Comparison of ENCODE assay signal across 8 mouse cellular contexts in genomic region chr17:24528560-24528918, GRCm38 (mm10). TPM values are rescaled to one million over a fixed set of nuclear protein-coding genes. Genes with fewer than 3 reads are reported as not detected.
DNase-seq lines count a peak whose midpoint lies in the region; ATAC-seq lines count a peak whose summit lies in the region.

No protein-coding gene starts in this region.

- H3K36me3 ChIP-seq in erythroblast, embryonic 14.5 days (ENCODE audit: control insufficient read depth): peaks cover 42% of the 10 kb centered on the region
- H3K36me3 ChIP-seq in liver, embryonic 11.5 days (ENCODE audit: control insufficient read depth, insufficient read depth, low read length): peaks cover 10% of the 10 kb centered on the region

- H3K9ac ChIP-seq in liver, embryonic 11.5 days (ENCODE audit: low read depth, low read length): peak overlapping the region; percentile 95

- H3K4me2 ChIP-seq in liver, embryonic 11.5 days: peak overlapping the region; percentile 94

- H3K9me3 ChIP-seq in erythroblast, embryonic 14.5 days (ENCODE audit: control insufficient read depth, low read length): no peaks in the 10 kb centered on the region
- H3K9me3 ChIP-seq in liver, embryonic 11.5 days (ENCODE audit: control insufficient read depth, low read length): no peaks in the 10 kb centered on the region

- H3K4me1 ChIP-seq in erythroblast, embryonic 14.5 days (ENCODE audit: control insufficient read depth): peaks cover 75% of the 10 kb centered on the region
- peaks cover 29% of the 10 kb centered on the region for H3K4me1 ChIP-seq in liver, embryonic 11.5 days (replicated peaks; ENCODE audit: control insufficient read depth, insufficient read depth, low read length)

- H3K4me3 ChIP-seq in erythroblast, embryonic 14.5 days (replicated peaks): peak overlapping the region; percentile 89
- H3K4me3 ChIP-seq in liver, embryonic 11.5 days (ENCODE audit: low read depth, low read length): peak overlapping the region; percentile 91

- ATAC-seq in erythroblast, adult 5-6 weeks (replicated peaks; ENCODE audit: low FRiP score, poor library complexity, severe bottlenecking): no peak
- no peak for ATAC-seq in liver, embryonic 11.5 days (replicated peaks; ENCODE audit: low FRiP score)

- peaks cover 2% of the 10 kb centered on the region; the same call in 1 of the 2 replicates for H3K27me3 ChIP-seq in erythroblast, embryonic 14.5 days (ENCODE audit: control insufficient read depth)
- no peaks in the 10 kb centered on the region for H3K27me3 ChIP-seq in liver, embryonic 11.5 days (replicated peaks; ENCODE audit: control insufficient read depth, insufficient read depth, low read length)

- peak overlapping the region; percentile 97 for H3K27ac ChIP-seq in liver, embryonic 11.5 days (ENCODE audit: low read depth, low read length)

- WGBS in liver, embryonic 11.5 days: 0% methylated on average over 8 of the region's 8 CpGs

- DNase-seq in thymus, postnatal 0 days (ENCODE audit: low spot score): peak; percentile 14
- no peak for DNase-seq in thymus, adult 18-20 months
- DNase-seq in liver, embryonic 11.5 days (ENCODE audit: low spot score): no peak
- no peak for DNase-seq in adrenal gland, postnatal 25 days
- DNase-seq in embryo, embryonic 11 days: no peak
- DNase-seq in right cerebral cortex, postnatal 25 days: no peak

RNA-seq across cellular contexts. Expression of gene Traf7, which starts 0.8 kb away (rescaled TPM):
- 11.3 and 12.7 TPM in 2 replicates for polyA plus RNA-seq in erythroblast, embryonic 14.5 days (2012)
- 11.9 and 13.2 TPM in 2 replicates for total RNA-seq in erythroblast, adult 5-6 weeks (2015; ENCODE audit: low replicate concordance)
- total RNA-seq in erythroblast, adult 5-6 weeks (2017; ENCODE audit: low replicate concordance): 24.2 and 45.2 TPM in 2 replicates
- polyA plus RNA-seq in thymus, postnatal 0 days (2015; fragmentation: Nextera tagmentation; extraction: Ambion mirVana): 59.9 and 64.3 TPM in 2 replicates
- polyA plus RNA-seq in liver, embryonic 11.5 days (2014; fragmentation: Nextera tagmentation; extraction: Ambion mirVana): 81.0 and 90.7 TPM in 2 replicates
- 105 and 133 TPM in 2 replicates for total RNA-seq in adrenal gland, postnatal 25 days (2021)

RNA-seq across cellular contexts. Expression of gene Rab26, which starts 5.5 kb away (rescaled TPM):
- polyA plus RNA-seq in erythroblast, embryonic 14.5 days (2012): 0.09 TPM in 1 of 2 replicates, not detected in the other
- not detected in 2 replicates for total RNA-seq in erythroblast, adult 5-6 weeks (2015; ENCODE audit: low replicate concordance)
- total RNA-seq in erythroblast, adult 5-6 weeks (2017; ENCODE audit: low replicate concordance): not detected in 2 replicates
- polyA plus RNA-seq in thymus, postnatal 0 days (2015; fragmentation: Nextera tagmentation; extraction: Ambion mirVana): 1.5 and 2.4 TPM in 2 replicates
- 2.0 and 2.4 TPM in 2 replicates for polyA plus RNA-seq in liver, embryonic 11.5 days (2014; fragmentation: Nextera tagmentation; extraction: Ambion mirVana)
- total RNA-seq in adrenal gland, postnatal 25 days (2021): 1.3 and 1.4 TPM in 2 replicates

RNA-seq across cellular contexts. Expression of gene Pkd1, which starts 21.1 kb away (rescaled TPM):
- polyA plus RNA-seq in erythroblast, embryonic 14.5 days (2012): 0.14 and 0.21 TPM in 2 replicates
- total RNA-seq in erythroblast, adult 5-6 weeks (2015; ENCODE audit: low replicate concordance): 1.5 and 6.1 TPM in 2 replicates
- total RNA-seq in erythroblast, adult 5-6 weeks (2017; ENCODE audit: low replicate concordance): 3.8 and 16.2 TPM in 2 replicates
- 4.6 and 6.4 TPM in 2 replicates for polyA plus RNA-seq in thymus, postnatal 0 days (2015; fragmentation: Nextera tagmentation; extraction: Ambion mirVana)
- polyA plus RNA-seq in liver, embryonic 11.5 days (2014; fragmentation: Nextera tagmentation; extraction: Ambion mirVana): 8.7 and 12.2 TPM in 2 replicates
- total RNA-seq in adrenal gland, postnatal 25 days (2021): 45.2 and 65.8 TPM in 2 replicates

RNA-seq across cellular contexts. Expression of gene Caskin1, which starts 40.1 kb away (rescaled TPM):
- not detected in 2 replicates for polyA plus RNA-seq in erythroblast, embryonic 14.5 days (2012)
- total RNA-seq in erythroblast, adult 5-6 weeks (2015; ENCODE audit: low replicate concordance): not detected in 2 replicates
- not detected in 2 replicates for total RNA-seq in erythroblast, adult 5-6 weeks (2017; ENCODE audit: low replicate concordance)
- 0.10 and 0.19 TPM in 2 replicates for polyA plus RNA-seq in thymus, postnatal 0 days (2015; fragmentation: Nextera tagmentation; extraction: Ambion mirVana)
- 0.47 and 0.56 TPM in 2 replicates for polyA plus RNA-seq in liver, embryonic 11.5 days (2014; fragmentation: Nextera tagmentation; extraction: Ambion mirVana)
- 26.2 and 60.8 TPM in 2 replicates for total RNA-seq in adrenal gland, postnatal 25 days (2021)

RNA-seq across cellular contexts. Expression of gene Mlst8, which starts 49.7 kb away (rescaled TPM):
- polyA plus RNA-seq in erythroblast, embryonic 14.5 days (2012): 1.4 and 1.7 TPM in 2 replicates
- 5.9 and 15.8 TPM in 2 replicates for total RNA-seq in erythroblast, adult 5-6 weeks (2015; ENCODE audit: low replicate concordance)
- total RNA-seq in erythroblast, adult 5-6 weeks (2017; ENCODE audit: low replicate concordance): 5.5 and 8.2 TPM in 2 replicates
- polyA plus RNA-seq in thymus, postnatal 0 days (2015; fragmentation: Nextera tagmentation; extraction: Ambion mirVana): 18.6 and 19.2 TPM in 2 replicates
- polyA plus RNA-seq in liver, embryonic 11.5 days (2014; fragmentation: Nextera tagmentation; extraction: Ambion mirVana): 22.3 TPM in 2 replicates
- total RNA-seq in adrenal gland, postnatal 25 days (2021): 29.7 and 37.3 TPM in 2 replicates
